ENCODE assay signal across 8 mouse cellular contexts in genomic region chr2:84184288-84185015, GRCm38 (mm10).
DNase-seq lines count a peak whose midpoint lies in the region; ATAC-seq lines count a peak whose summit lies in the region.

No protein-coding gene starts in this region.

- 58% methylated on average over 19 of the region's 19 CpGs for WGBS in midbrain, embryonic 11.5 days

- no peaks in the 10 kb centered on the region for H3K36me3 ChIP-seq in midbrain, embryonic 11.5 days (ENCODE audit: control insufficient read depth, insufficient read depth, low read length)

- no peak overlapping the region for H3K4me2 ChIP-seq in midbrain, embryonic 11.5 days

- peak overlapping the region; percentile 21; the same call in 1 of the 2 replicates for H3K4me3 ChIP-seq in brown adipose tissue, adult 24 weeks (ENCODE audit: insufficient read depth, low read depth, low read length)
- H3K4me3 ChIP-seq in midbrain, embryonic 11.5 days (ENCODE audit: low read depth, low read length): no peak overlapping the region

- H3K9me3 ChIP-seq in midbrain, embryonic 11.5 days (ENCODE audit: control insufficient read depth, low read length): no peaks in the 10 kb centered on the region

- H3K9ac ChIP-seq in midbrain, embryonic 11.5 days (ENCODE audit: low read length): no peak overlapping the region

- no peaks in the 10 kb centered on the region for H3K27me3 ChIP-seq in midbrain, embryonic 11.5 days (ENCODE audit: control insufficient read depth, insufficient read depth, low read length)

- peak; percentile 67 to 83 for DNase-seq in heart, adult 9 months (ENCODE audit: low spot score in 2 of 2)
- DNase-seq in kidney, postnatal 14 days: peak; percentile 77
- DNase-seq in midbrain, embryonic 11.5 days (ENCODE audit: low spot score, missing footprints): peak; percentile 87
- no peak for DNase-seq in right cerebral cortex, postnatal 36 days (ENCODE audit: low spot score in 2 of 2)
- DNase-seq in left cerebral cortex, adult 11 months (ENCODE audit: low spot score): no peak
- no peak for DNase-seq in urinary bladder, postnatal 25 days (ENCODE audit: low spot score)

- peak overlapping the region; percentile 6; the same call in 1 of the 2 replicates for H3K27ac ChIP-seq in brown adipose tissue, adult 24 weeks (replicated peaks; ENCODE audit: low read depth, low read length)
- peak overlapping the region; percentile 30; the same call in 1 of the 2 replicates for H3K27ac ChIP-seq in midbrain, embryonic 11.5 days (ENCODE audit: low read depth, low read length)

- peak; percentile 36 for ATAC-seq in midbrain, embryonic 11.5 days (ENCODE audit: low FRiP score)
- ATAC-seq in megakaryocyte, adult 5-6 weeks (ENCODE audit: poor library complexity, severe bottlenecking): no peak

- peaks cover 4% of the 10 kb centered on the region; the same call in 1 of the 2 replicates for H3K4me1 ChIP-seq in brown adipose tissue, adult 24 weeks (ENCODE audit: control insufficient read depth, insufficient read depth, insufficient read length, low read length)
- 0 out of 2 replicates have a peak, but pooled peaks cover 3% of the 10 kb centered on the region for H3K4me1 ChIP-seq in midbrain, embryonic 11.5 days (ENCODE audit: control insufficient read depth, insufficient read depth, low read length)

Comparison
In these comparisons a context has a peak if more than half of its experiments do, and no peak if none do; other contexts are left out.
1. DNase-seq: peak in heart, adult 9 months (2 of 2), kidney, postnatal 14 days (single experiment) and midbrain, embryonic 11.5 days (single experiment); none in right cerebral cortex, postnatal 36 days (0 of 2), left cerebral cortex, adult 11 months (single experiment) and urinary bladder, postnatal 25 days (single experiment).